Mouse (Mus musculus) embryo, embryonic 10 days (tissue): ENCODE results near the gene Tspan32.

ENCODE experiments used
- DNase-seq: peaks from one replicate; pipeline ENCODE4 v3.0.0-alpha.2; 2015; ENCODE audit warnings: low spot score

Tspan32 gene

GRCm38 (mm10) chr7:143054612-143054965 is 49.7 kb downstream of the Tspan32 start:
- DNase-seq = no peak

- DNase-seq = no peak
Measured at GRCm38 (mm10) chr7:143055001-143055400, 50.2 kb downstream of the Tspan32 start.

GRCm38 (mm10) chr7:143055499-143056186 is 50.8 kb downstream of the Tspan32 start:
- DNase-seq = no peak

- DNase-seq = no peak
Measured at GRCm38 (mm10) chr7:143057023-143057422, 52.2 kb downstream of the Tspan32 start.

- DNase-seq = no peak
Measured at GRCm38 (mm10) chr7:143057667-143058220, 52.9 kb downstream of the Tspan32 start.

- no peak for DNase-seq
Measured at GRCm38 (mm10) chr7:143058221-143058697, 53.4 kb downstream of the Tspan32 start.

GRCm38 (mm10) chr7:143059202-143059870 is 54.5 kb downstream of the Tspan32 start:
- DNase-seq = no peak

- no peak for DNase-seq
Measured at GRCm38 (mm10) chr7:143062704-143063103, 57.9 kb downstream of the Tspan32 start.

- no peak for DNase-seq
Measured at GRCm38 (mm10) chr7:143064226-143064625, 59.4 kb downstream of the Tspan32 start.

- DNase-seq = no peak
Measured at GRCm38 (mm10) chr7:143065692-143066091, 60.8 kb downstream of the Tspan32 start.

- DNase-seq = no peak
Measured at GRCm38 (mm10) chr7:143067469-143067868, 62.6 kb downstream of the Tspan32 start.

GRCm38 (mm10) chr7:143067897-143068296 is 63.1 kb downstream of the Tspan32 start:
- DNase-seq = no peak

GRCm38 (mm10) chr7:143068316-143068881 is 63.6 kb downstream of the Tspan32 start:
- peak; percentile 43 for DNase-seq

- peak; percentile 99 for DNase-seq
Measured at GRCm38 (mm10) chr7:143068882-143069591, 64.2 kb downstream of the Tspan32 start, which contains the start of gene Tssc4. Gene Tssc4, plus strand, starts transcription at chr7:143069249.
